Mouse (Mus musculus) kidney, adult 9 months (tissue): Measurements from ENCODE around the gene Smco2.
A peak's percentile ranks its signal among the peaks of the same experiment; 100 is the strongest.

Source experiments
- DNase-seq: peaks from one replicate; pipeline ENCODE4 v3.0.0; 2022

The Smco2 gene

GRCm38 (mm10) chr6:146904707-146905106 is 54.8 kb downstream of the Smco2 start:
- DNase-seq = peak; percentile 69

- peak; percentile 15 for DNase-seq
Measured at GRCm38 (mm10) chr6:146906000-146906786, 56.3 kb downstream of the Smco2 start.

GRCm38 (mm10) chr6:146907061-146907794 is 57.3 kb downstream of the Smco2 start:
- DNase-seq = no peak

GRCm38 (mm10) chr6:146907795-146908190 is 57.9 kb downstream of the Smco2 start:
- DNase-seq = peak; percentile 85

- DNase-seq = no peak
Measured at GRCm38 (mm10) chr6:146908801-146909200, 58.9 kb downstream of the Smco2 start.

GRCm38 (mm10) chr6:146909725-146910489 is 60.0 kb downstream of the Smco2 start:
- DNase-seq = no peak

GRCm38 (mm10) chr6:146910801-146911200 is 60.9 kb downstream of the Smco2 start:
- no peak for DNase-seq

GRCm38 (mm10) chr6:146912835-146913488 is 63.1 kb downstream of the Smco2 start:
- peak; percentile 86 for DNase-seq

GRCm38 (mm10) chr6:146913489-146914198 is 63.7 kb downstream of the Smco2 start:
- DNase-seq = peak; percentile 49

GRCm38 (mm10) chr6:146915808-146916207 is 65.9 kb downstream of the Smco2 start:
- DNase-seq = no peak

- no peak for DNase-seq
Measured at GRCm38 (mm10) chr6:146917396-146917795, 67.5 kb downstream of the Smco2 start.

- DNase-seq = peak; percentile 82
Measured at GRCm38 (mm10) chr6:146918341-146918740, 68.4 kb downstream of the Smco2 start.
